Mouse (Mus musculus) embryonic stem cell, embryonic (primary cell): ENCODE results near the gene Olfml2a.

ENCODE experiments used
- CTCF ChIA-PET, 4 experiments: fragments of 300-600 bp in 2 of 4; fragments of 350-600 bp in 2 of 4; sonication (Branson Sonifier 250); formaldehyde crosslinking; loops; one replicate each; lab custom pipeline; 2022; ENCODE audit warnings: inconsistent platforms in 2 of 4; lab: Charles Lee
- POLR2A ChIA-PET, 4 experiments: fragments of 300-600 bp in 2 of 4; fragments of 350-600 bp in 2 of 4; sonication (Branson Sonifier 250); formaldehyde crosslinking; loops; one replicate each; lab custom pipeline; 2022; ENCODE audit warnings: antibody characterized with exemption in 4 of 4, inconsistent platforms in 1 of 4; lab: Charles Lee

The Olfml2a gene

GRCm38 (mm10) chr2:38992452-38992851 is 60.7 kb downstream of the Olfml2a start:
- CTCF ChIA-PET = no interaction called here
- POLR2A ChIA-PET = interaction anchor here in 2 of 4 experiments (0.6 to 16.6 kb wide), 11 partner anchors 8 to 221 kb away, joined by 3 to 225 read pairs (median 3); partner anchors contain the start of genes Arpc5l (in 2 of the 2) and Rpl35 (in 2 of the 2)

- ChIA-PET CTCF (interaction anchor here (0.5 to 2.0 kb wide), 43 partner anchors 8 to 792 kb away, joined by 3 to 23 read pairs (median 4); partner anchors contain the start of genes Olfml2a (in 4 of the 4), Rpl35 (in 2 of the 4) and Nr6a1 (in 1 of the 4)), POLR2A (interaction anchor here in 3 of 4 experiments (0.7 to 13.2 kb wide), 20 partner anchors 8 to 407 kb away, joined by 3 to 225 read pairs (median 6); partner anchors contain the start of gene Olfml2a (in 2 of the 3))
These were observed 65.9 kb downstream of the Olfml2a start, which contains the start of gene Wdr38 for GRCm38 (mm10) chr2:38997386-38998374. Gene Wdr38 (plus strand): TSS chr2:38997476.

GRCm38 (mm10) chr2:38999381-38999780 is 67.6 kb downstream of the Olfml2a start:
- ChIA-PET CTCF (interaction anchor here in 3 of 4 experiments (0.7 to 2.0 kb wide), 6 partner anchors 12 to 73 kb away, joined by 3 to 23 read pairs (median 4); partner anchors contain the start of gene Olfml2a (in 1 of the 3)), POLR2A (interaction anchor here (0.9 to 13.2 kb wide), 29 partner anchors 9 to 230 kb away, joined by 3 to 225 read pairs (median 5); partner anchors contain the start of gene Ppp6c (in 1 of the 4))

GRCm38 (mm10) chr2:38999910-39000586 is 68.3 kb downstream of the Olfml2a start:
- ChIA-PET POLR2A (interaction anchor here (0.6 to 13.2 kb wide), 48 partner anchors 8 to 648 kb away, joined by 3 to 225 read pairs (median 4); partner anchors contain the start of genes Ppp6c (in 2 of the 4) and Olfml2a (in 1 of the 4)), CTCF (interaction anchor here in 3 of 4 experiments (0.6 to 1.2 kb wide), 4 partner anchors 14 to 68 kb away, joined by 3 to 4 read pairs (median 3); partner anchors contain the start of gene Olfml2a (in 1 of the 3))

- CTCF ChIA-PET = interaction anchor here in 1 of 4 experiments (0.6 kb wide), 1 partner anchor 14 kb away, joined by 3 read pairs; no protein-coding TSS in a partner anchor
These were observed 68.8 kb downstream of the Olfml2a start for GRCm38 (mm10) chr2:39000587-39000919.

GRCm38 (mm10) chr2:39001866-39002265 is 70.1 kb downstream of the Olfml2a start:
- CTCF ChIA-PET = interaction anchor here in 1 of 4 experiments (1.0 kb wide), 1 partner anchor 356 kb away, joined by 3 read pairs; no protein-coding TSS in a partner anchor
- POLR2A ChIA-PET = interaction anchor here in 3 of 4 experiments (0.6 to 13.2 kb wide), 13 partner anchors 14 to 333 kb away, joined by 3 to 225 read pairs (median 8); no protein-coding TSS in a partner anchor

More at GRCm38 (mm10) chr2:39000587-39000919, 68.8 kb downstream of the Olfml2a start:
- POLR2A ChIA-PET = interaction anchor here (0.7 to 13.2 kb wide), 41 partner anchors 8 to 649 kb away, joined by 3 to 225 read pairs (median 4); partner anchors contain the start of genes Ppp6c (in 2 of the 4) and Olfml2a (in 1 of the 4)

- CTCF ChIA-PET = no interaction called here
These were observed 71.3 kb downstream of the Olfml2a start for GRCm38 (mm10) chr2:39003106-39003505.

GRCm38 (mm10) chr2:39003512-39003911 is 71.7 kb downstream of the Olfml2a start:
- POLR2A ChIA-PET = interaction anchor here (0.6 to 13.2 kb wide), 27 partner anchors 8 to 468 kb away, joined by 3 to 225 read pairs (median 5); partner anchors contain the start of genes Golga1 (in 1 of the 4), Ppp6c (in 1 of the 4) and Scai (in 1 of the 4)
- CTCF ChIA-PET = no interaction called here

More at GRCm38 (mm10) chr2:39003106-39003505, 71.3 kb downstream of the Olfml2a start:
- POLR2A ChIA-PET = interaction anchor here (0.6 to 13.2 kb wide), 25 partner anchors 8 to 351 kb away, joined by 3 to 225 read pairs (median 5); partner anchors contain the start of genes Golga1 (in 1 of the 4), Ppp6c (in 1 of the 4) and Scai (in 1 of the 4)

- ChIA-PET CTCF (interaction anchor here in 1 of 4 experiments (1.1 kb wide), 1 partner anchor 73 kb away, joined by 3 read pairs; the partner anchor contains the start of gene Olfml2a), POLR2A (interaction anchor here in 3 of 4 experiments (0.7 to 13.2 kb wide), 45 partner anchors 10 to 1573 kb away, joined by 3 to 225 read pairs (median 4); partner anchors contain the start of genes Golga1 (in 2 of the 3) and Scai (in 1 of the 3))
These were observed 72.6 kb downstream of the Olfml2a start for GRCm38 (mm10) chr2:39004372-39004771.

- POLR2A ChIA-PET = interaction anchor here in 3 of 4 experiments (0.5 to 13.2 kb wide), 55 partner anchors 11 to 1574 kb away, joined by 3 to 225 read pairs (median 4); partner anchors contain the start of genes Golga1 (in 2 of the 3), Ppp6c (in 2 of the 3), Olfml2a (in 1 of the 3) and Scai (in 1 of the 3)
- CTCF ChIA-PET = interaction anchor here in 2 of 4 experiments (0.5 to 1.1 kb wide), 3 partner anchors 73 to 629 kb away, joined by 3 to 5 read pairs (median 3); partner anchors contain the start of gene Olfml2a (in 1 of the 2)
These were observed 73.2 kb downstream of the Olfml2a start, which contains the start of gene Arpc5l for GRCm38 (mm10) chr2:39004880-39005435. Gene Arpc5l (plus strand): TSS chr2:39005348.

GRCm38 (mm10) chr2:39005574-39006079 is 73.8 kb downstream of the Olfml2a start, which contains the start of gene Rpl35:
Gene Rpl35 (minus strand): TSS chr2:39005624.
- ChIA-PET POLR2A (interaction anchor here in 3 of 4 experiments (0.7 to 13.2 kb wide), 46 partner anchors 6 to 1575 kb away, joined by 3 to 225 read pairs (median 4); partner anchors contain the start of genes Ppp6c (in 2 of the 3), Golga1 (in 1 of the 3), Olfml2a (in 1 of the 3) and Scai (in 1 of the 3)), CTCF (interaction anchor here in 3 of 4 experiments (0.5 to 1.7 kb wide), 6 partner anchors 8 to 630 kb away, joined by 3 to 10 read pairs (median 4); no protein-coding TSS in a partner anchor)

- CTCF ChIA-PET = interaction anchor here in 3 of 4 experiments (0.7 to 1.7 kb wide), 4 partner anchors 8 to 247 kb away, joined by 3 to 10 read pairs (median 5); no protein-coding TSS in a partner anchor
These were observed 74.5 kb downstream of the Olfml2a start for GRCm38 (mm10) chr2:39006149-39006730.

GRCm38 (mm10) chr2:39007865-39008264 is 76.1 kb downstream of the Olfml2a start:
- ChIA-PET POLR2A (interaction anchor here (0.5 to 13.2 kb wide), 39 partner anchors 8 to 1565 kb away, joined by 3 to 225 read pairs (median 3); partner anchors contain the start of genes Golga1 (in 1 of the 4), Rabgap1 (in 1 of the 4), Scai (in 1 of the 4) and Zbtb26 (in 1 of the 4)), CTCF (interaction anchor here in 3 of 4 experiments (0.6 to 1.1 kb wide), 8 partner anchors 10 to 205 kb away, joined by 3 to 6 read pairs (median 3); partner anchors contain the start of gene Olfml2a (in 1 of the 3))

More at GRCm38 (mm10) chr2:39006149-39006730, 74.5 kb downstream of the Olfml2a start:
- POLR2A ChIA-PET = interaction anchor here in 2 of 4 experiments (0.7 to 13.2 kb wide), 16 partner anchors 7 to 368 kb away, joined by 3 to 225 read pairs (median 9); no protein-coding TSS in a partner anchor

GRCm38 (mm10) chr2:39008350-39008851 is 76.6 kb downstream of the Olfml2a start:
- ChIA-PET POLR2A (interaction anchor here (0.5 to 13.2 kb wide), 39 partner anchors 8 to 1566 kb away, joined by 3 to 225 read pairs (median 3); partner anchors contain the start of genes Golga1 (in 1 of the 4), Rabgap1 (in 1 of the 4), Scai (in 1 of the 4) and Zbtb26 (in 1 of the 4)), CTCF (interaction anchor here in 3 of 4 experiments (0.9 to 1.0 kb wide), 5 partner anchors 10 to 65 kb away, joined by 3 to 6 read pairs (median 3); no protein-coding TSS in a partner anchor)
